Mouse (Mus musculus) hindbrain, embryonic 12.5 days (tissue): ENCODE measurements around the gene Cfap206. TPM values are rescaled to one million over a fixed set of nuclear protein-coding genes. Genes with fewer than 3 reads are reported as not detected.
"Not testable (repeated sequence)": the region's sequence is repeated elsewhere in the genome, so short reads cannot be mapped to it uniquely, and the experiment has no call there.

Source experiments
- ATAC-seq: fragments of 200-750 bp; cut with Nextera tagmentation; 2 replicates; pipeline ENCODE4 v1.8.0; 2017; ENCODE audit warnings: moderate TSS enrichment; ENCODE audit not compliant: low FRiP score
- H3K27ac ChIP-seq: fragments of 300-500 bp; sonication (generic); 2 replicates; pipeline ENCODE4 v1.5.1; 2016; ENCODE audit warnings: mild to moderate bottlenecking
- H3K27me3 ChIP-seq: fragments of 300-500 bp; sonication (generic); 2 replicates; pipeline ENCODE4 v1.6.1; 2016; ENCODE audit warnings: mild to moderate bottlenecking
- H3K36me3 ChIP-seq: fragments of 300-500 bp; sonication (generic); 2 replicates; pipeline ENCODE4 v1.6.1; 2016; ENCODE audit warnings: mild to moderate bottlenecking
- H3K4me1 ChIP-seq: fragments of 300-500 bp; sonication (generic); 2 replicates; pipeline ENCODE4 v1.6.1; 2016
- H3K4me2 ChIP-seq: fragments of 300-500 bp; sonication (generic); replicated peaks from 2 replicates; pipeline ENCODE4 v1.6.1; 2016; ENCODE audit warnings: mild to moderate bottlenecking
- H3K4me3 ChIP-seq: fragments of 300-500 bp; sonication (generic); 2 replicates; pipeline ENCODE4 v1.5.1; 2016; ENCODE audit warnings: mild to moderate bottlenecking
- H3K9ac ChIP-seq: fragments of 300-500 bp; sonication (generic); 2 replicates; pipeline ENCODE4 v1.6.1; 2016; ENCODE audit warnings: mild to moderate bottlenecking, moderate library complexity
- H3K9me3 ChIP-seq: fragments of 300-500 bp; sonication (generic); replicated peaks from 2 replicates; pipeline ENCODE4 v1.6.1; 2016; ENCODE audit warnings: mild to moderate bottlenecking
- WGBS: fragments of 180-500 bp; shearing (Covaris S2); methylation state at CpG from one replicate; pipeline ENCODE4 v1.1.7; 2016; 5-methylcytosine and 5-hydroxymethylcytosine counted together
- polyA plus RNA-seq: library from polyadenylated mRNA; unstranded; fragments of >200 nt; fragmentation: Nextera tagmentation; extraction: Ambion mirVana; gene quantifications from 2 replicates; pipeline ENCODE4 v1.2.1, GENCODE M21; 2016

Gene Cfap206
- polyA plus RNA-seq: 5.2 and 5.3 TPM in 2 replicates

DNA sequence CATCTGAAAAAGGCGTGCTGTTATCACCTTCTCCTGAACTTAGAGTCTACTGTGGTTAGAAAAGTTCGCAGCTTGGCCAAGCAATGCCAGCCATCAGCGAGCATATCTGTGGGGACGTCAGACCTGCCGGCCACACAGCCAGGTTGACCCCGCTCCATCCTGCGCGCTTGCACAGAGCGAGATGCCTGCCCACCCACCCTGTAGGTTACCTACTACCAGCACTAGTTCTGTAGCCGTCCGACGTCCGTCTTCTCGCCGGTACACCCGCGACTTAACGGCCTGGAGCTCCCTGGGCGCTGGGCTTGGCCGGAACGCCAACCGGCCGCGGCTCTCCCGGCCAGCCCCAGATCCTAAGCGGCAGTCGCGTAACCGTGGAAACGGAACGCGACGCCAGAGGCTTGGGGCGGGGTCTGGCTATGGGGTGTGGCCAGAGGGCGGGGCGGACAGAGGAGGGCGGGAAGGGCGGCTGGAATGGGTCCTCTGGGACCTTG, at the start of gene Cfap206:
Gene Cfap206 (minus strand): TSS at position 356 of the 491 bp plus-strand sequence.
- H3K4me1 ChIP-seq: peaks cover 3% of the 10 kb centered on the region; the same call in 1 of the 2 replicates
- peak within 1 kb of the TSS; percentile 43 for H3K4me3 ChIP-seq
- WGBS: 1% methylated on average over 38 of the region's 38 CpGs

DNA sequence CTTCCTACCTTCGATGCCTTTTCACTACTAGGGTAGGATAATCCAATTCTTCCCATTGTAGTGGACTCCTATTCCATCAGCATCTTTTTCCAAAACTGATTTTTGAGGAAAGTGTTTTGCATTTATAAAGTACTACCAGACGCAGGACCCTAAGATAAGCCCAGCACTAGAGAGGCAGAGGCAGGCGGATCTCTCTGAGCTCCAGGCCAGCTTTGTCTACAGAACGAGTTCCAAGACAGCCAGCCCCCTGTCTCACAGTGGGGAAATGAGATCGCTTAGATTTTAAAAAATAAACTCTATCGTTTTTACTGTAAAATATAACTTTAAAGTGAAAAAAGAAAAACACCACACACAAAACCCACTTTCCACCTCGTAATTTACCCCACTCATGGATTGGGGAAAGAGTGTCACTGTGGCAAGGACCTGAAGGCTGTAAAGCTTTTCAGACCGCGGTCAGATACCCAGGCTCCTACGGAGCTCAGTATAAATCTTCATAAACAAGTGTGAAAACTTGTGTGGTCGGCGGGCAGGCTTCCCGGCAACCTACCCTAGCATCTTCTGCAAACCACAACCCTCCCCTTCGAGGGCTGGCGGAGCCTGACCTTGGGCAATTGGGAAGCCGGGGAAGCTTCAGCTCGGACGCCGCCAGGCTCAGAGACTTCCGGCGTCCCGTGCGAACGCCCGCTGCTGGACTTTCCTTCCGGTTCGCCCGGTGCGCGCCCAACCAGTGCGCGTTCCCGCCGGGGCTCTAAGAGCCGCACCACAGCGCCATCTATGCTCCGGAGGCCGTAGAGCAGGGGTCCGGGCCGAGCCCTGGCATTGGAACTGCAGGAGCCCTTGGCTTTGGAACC, 47.9 kb upstream of the Cfap206 start, which contains the start of gene Smim8:
Gene Smim8 (minus strand): TSS at position 747 of the 851 bp plus-strand sequence.
- ATAC-seq: peak; percentile 95
- H3K9ac ChIP-seq: peak within 1 kb of the TSS; percentile 75
- no peaks in the 10 kb centered on the region for H3K36me3 ChIP-seq
- 5% methylated on average over 40 of the region's 40 CpGs for WGBS
- H3K27me3 ChIP-seq: no peaks in the 10 kb centered on the region
- peak within 1 kb of the TSS; percentile 60 for H3K4me2 ChIP-seq
- H3K4me3 ChIP-seq: peak within 1 kb of the TSS; percentile 62
- H3K9me3 ChIP-seq: no peaks in the 10 kb centered on the region
- 0 out of 2 replicates have a peak, but pooled peaks cover 3% of the 10 kb centered on the region for H3K4me1 ChIP-seq
- peak within 1 kb of the TSS; percentile 86 for H3K27ac ChIP-seq

More for the DNA sequence above, at the start of gene Cfap206:
- Histone ChIP-seq H3K9ac (peak within 1 kb of the TSS; percentile 46), H3K27me3 (0 out of 2 replicates have a peak, but pooled peaks cover 2% of the 10 kb centered on the region), H3K4me2 (peak within 1 kb of the TSS; percentile 82), H3K27ac (no peak within 1 kb of the TSS), H3K9me3 (no peaks in the 10 kb centered on the region), H3K36me3 (no peaks in the 10 kb centered on the region)
- peak; percentile 97 for ATAC-seq

DNA sequence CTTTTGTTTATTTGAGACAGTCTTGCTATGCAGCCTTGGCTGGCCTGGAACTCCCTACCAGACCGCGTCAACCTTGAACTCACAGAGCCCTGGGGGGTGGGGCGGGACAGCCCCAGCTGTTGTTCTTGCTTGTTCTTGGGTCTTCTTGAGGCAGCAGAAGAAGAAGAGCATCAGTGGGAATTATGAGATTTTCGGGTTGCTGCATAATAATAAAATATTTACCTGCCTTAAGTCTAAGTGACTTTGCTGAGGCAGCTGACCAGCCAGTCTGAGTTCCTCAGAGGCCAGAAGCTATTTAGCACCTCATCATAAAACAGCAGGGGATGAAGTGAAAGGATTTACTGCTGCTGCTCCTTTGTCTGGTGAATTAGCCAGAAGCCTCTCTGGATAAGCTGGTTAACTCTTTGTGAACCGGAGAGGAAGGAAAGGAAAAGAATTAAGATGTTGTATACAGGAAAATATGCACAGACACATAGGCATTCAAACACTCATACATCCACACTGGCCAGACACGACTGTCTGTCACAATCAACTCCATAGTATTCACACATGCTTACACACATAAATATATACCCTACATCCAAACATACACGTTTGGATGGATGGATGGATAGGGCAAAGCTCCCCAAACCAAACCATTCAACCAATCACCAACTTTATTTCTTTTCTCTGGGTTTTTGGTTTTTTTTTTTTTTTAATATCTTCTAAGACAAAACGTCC, 41.8 kb upstream of the Cfap206 start:
- H3K27me3 ChIP-seq: no peaks in the 10 kb centered on the region
- H3K27ac ChIP-seq: peak overlapping the region; percentile 23; the same call in 1 of the 2 replicates
- no peak overlapping the region for H3K4me3 ChIP-seq
- ATAC-seq: no peak
- no peak overlapping the region for H3K9ac ChIP-seq
- no peaks in the 10 kb centered on the region for H3K9me3 ChIP-seq
- H3K4me2 ChIP-seq: no peak overlapping the region
- peaks cover 12% of the 10 kb centered on the region for H3K36me3 ChIP-seq
- WGBS: 14% methylated on average over 8 of the region's 8 CpGs
- peaks cover 4% of the 10 kb centered on the region; the same call in 1 of the 2 replicates for H3K4me1 ChIP-seq

DNA sequence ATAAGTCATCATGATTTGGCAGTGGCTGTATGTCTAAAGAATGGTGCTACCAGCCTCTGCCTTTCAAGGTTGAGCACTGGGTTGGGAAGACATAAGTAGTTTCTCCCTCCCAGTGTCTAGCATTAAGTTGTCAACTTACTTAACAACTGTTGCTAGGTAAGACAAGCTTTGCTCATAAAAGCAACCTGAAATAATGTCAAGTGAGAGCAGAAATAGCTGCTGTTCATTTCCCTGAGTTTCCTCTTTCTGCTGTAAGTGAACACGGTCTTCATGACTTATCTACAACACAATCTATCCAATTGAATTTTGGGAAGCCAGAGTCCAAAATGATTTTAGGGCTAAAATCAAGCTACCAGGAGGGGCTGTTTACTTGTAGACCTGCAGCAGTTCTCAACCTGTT, 26.2 kb upstream of the Cfap206 start, which contains the start of gene Gm136:
Gene Gm136 (minus strand): TSS at position 101 of the 400 bp plus-strand sequence.
- Histone ChIP-seq H3K9ac (no peak within 1 kb of the TSS), H3K36me3 (no peaks in the 10 kb centered on the region), H3K27me3 (no peaks in the 10 kb centered on the region), H3K9me3 (no peaks in the 10 kb centered on the region), H3K27ac (no peak within 1 kb of the TSS), H3K4me1 (no peaks in the 10 kb centered on the region), H3K4me3 (no peak within 1 kb of the TSS), H3K4me2 (no peak within 1 kb of the TSS)
- WGBS: 87% methylated on average over 1 of the region's 1 CpGs
- ATAC-seq: no peak

DNA sequence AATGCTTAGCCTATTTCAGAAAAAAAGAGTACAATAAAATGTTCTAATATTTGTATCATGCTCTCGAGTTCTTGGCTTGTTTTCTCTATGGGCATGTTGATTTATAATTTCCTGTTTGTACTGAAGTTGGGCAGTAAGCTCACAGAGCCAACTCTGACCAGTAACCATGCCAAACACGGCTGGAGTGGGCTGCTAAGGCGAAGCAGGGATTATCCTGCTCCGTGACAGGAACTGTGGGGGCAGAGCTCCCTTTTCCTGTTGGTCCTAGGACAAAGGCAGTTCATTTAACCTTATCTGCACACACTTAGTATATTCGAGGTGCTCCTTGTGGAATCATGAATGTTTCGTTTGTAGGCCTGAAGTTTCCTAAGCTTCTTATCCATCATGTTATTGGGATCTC, 19.2 kb upstream of the Cfap206 start:
- WGBS: 75% methylated on average over 6 of the region's 6 CpGs
- ATAC-seq: no peak
- H3K27ac ChIP-seq: no peak overlapping the region
- no peak overlapping the region for H3K4me2 ChIP-seq
- no peaks in the 10 kb centered on the region for H3K4me1 ChIP-seq
- no peaks in the 10 kb centered on the region for H3K36me3 ChIP-seq
- H3K9me3 ChIP-seq: no peaks in the 10 kb centered on the region
- no peaks in the 10 kb centered on the region for H3K27me3 ChIP-seq
- no peak overlapping the region for H3K9ac ChIP-seq
- no peak overlapping the region for H3K4me3 ChIP-seq

DNA sequence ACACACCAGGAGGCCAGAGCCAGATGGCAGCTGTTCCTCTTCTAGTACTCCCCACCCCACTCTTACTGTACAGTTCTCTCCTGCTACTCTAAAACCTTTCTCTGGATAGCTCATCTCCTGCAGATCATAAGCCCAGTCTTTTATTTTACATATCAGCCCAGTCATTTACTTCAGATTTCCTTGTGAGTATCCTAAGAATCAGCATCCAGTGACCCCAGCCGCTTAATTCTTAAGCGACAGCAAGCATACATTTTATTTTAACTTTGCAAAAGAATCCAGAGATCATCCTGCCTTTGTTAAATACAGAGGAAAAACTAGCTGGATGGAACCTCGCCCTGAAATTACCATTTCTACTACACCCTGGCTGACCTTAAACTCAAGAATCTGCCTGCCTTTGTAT, 4.5 kb upstream of the Cfap206 start:
- no peak overlapping the region for H3K4me2 ChIP-seq
- H3K9ac ChIP-seq: no peak overlapping the region
- H3K27ac ChIP-seq: no peak overlapping the region
- H3K4me1 ChIP-seq: peaks cover 3% of the 10 kb centered on the region; the same call in 1 of the 2 replicates
- no peak overlapping the region for H3K4me3 ChIP-seq
- no peaks in the 10 kb centered on the region for H3K27me3 ChIP-seq
- WGBS: 72% methylated on average over 3 of the region's 3 CpGs
- no peaks in the 10 kb centered on the region for H3K9me3 ChIP-seq
- no peaks in the 10 kb centered on the region for H3K36me3 ChIP-seq
- ATAC-seq: no peak

DNA sequence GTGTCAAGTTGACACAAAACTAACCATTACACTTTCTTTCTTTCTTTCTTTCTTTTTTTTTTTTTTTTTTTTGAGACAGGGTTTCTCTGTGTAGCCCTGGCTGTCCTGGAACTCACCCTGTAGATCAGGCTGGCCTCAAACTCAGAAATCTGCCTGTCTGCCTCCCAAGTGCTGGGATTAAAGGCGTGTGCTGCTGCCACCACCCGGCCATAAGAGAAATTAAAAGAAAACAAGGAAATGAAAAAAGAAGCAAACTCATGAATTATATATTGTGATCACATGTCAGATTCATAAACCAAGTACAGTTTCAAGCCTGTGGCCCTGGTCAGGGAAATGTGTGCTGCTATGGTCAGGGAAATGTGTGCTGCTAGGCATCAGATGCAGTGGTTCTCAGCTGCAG, 3.4 kb upstream of the Cfap206 start:
- not testable (repeated sequence) for H3K4me2 ChIP-seq, H3K4me3 ChIP-seq, ATAC-seq, H3K27me3 ChIP-seq, H3K27ac ChIP-seq, H3K4me1 ChIP-seq, H3K9me3 ChIP-seq, H3K9ac ChIP-seq, H3K36me3 ChIP-seq
- WGBS: 29% methylated on average over 2 of the region's 2 CpGs

DNA sequence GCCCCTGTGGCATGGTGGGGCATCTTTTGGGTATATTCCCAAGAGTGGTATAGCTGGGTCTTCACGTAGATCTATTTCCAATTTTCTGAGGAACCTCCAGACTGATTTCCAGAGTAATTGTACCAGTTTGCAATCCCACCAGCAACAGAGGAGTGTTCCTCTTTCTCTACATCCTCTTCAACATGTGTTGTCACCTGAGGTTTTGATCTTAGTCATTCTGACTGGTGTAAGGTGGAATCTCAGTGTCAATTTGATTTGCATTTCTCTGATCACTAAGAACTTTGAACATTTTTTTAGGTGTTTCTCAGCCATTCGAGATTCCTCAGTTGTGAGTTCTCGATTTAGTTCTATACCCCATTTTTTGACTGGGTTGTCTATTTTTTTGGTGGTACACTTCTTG, 4.3 kb downstream of the Cfap206 start:
- H3K4me3 ChIP-seq, H3K4me1 ChIP-seq, H3K4me2 ChIP-seq, H3K27me3 ChIP-seq, H3K36me3 ChIP-seq, ATAC-seq, H3K9ac ChIP-seq, H3K9me3 ChIP-seq, H3K27ac ChIP-seq: not testable (repeated sequence)
- WGBS: 92% methylated on average over 3 of the region's 3 CpGs

DNA sequence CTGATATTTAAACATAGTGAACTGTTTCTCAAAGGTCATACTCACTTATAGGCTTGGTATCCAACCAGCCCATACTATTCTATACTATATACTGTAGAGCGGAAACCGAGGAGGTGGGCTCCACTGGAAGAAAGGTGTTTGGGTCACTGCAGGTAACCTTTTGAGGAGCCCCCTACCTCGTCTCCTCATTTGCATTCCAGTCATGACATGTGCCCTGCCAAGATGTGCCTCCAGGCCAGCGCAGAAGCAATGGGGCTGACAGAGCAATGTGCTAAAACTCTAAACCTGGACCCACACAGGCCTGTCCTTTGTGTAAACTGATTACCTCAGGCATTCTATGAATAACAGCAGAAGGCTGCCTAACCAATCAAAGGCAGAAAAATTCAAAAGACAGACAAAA, 5.7 kb downstream of the Cfap206 start:
- Histone ChIP-seq H3K4me3 (no peak overlapping the region), H3K9me3 (peaks cover 4% of the 10 kb centered on the region), H3K36me3 (no peaks in the 10 kb centered on the region), H3K27ac (no peak overlapping the region), H3K9ac (no peak overlapping the region), H3K4me1 (no peaks in the 10 kb centered on the region), H3K27me3 (0 out of 2 replicates have a peak, but pooled peaks cover 2% of the 10 kb centered on the region), H3K4me2 (no peak overlapping the region)
- no peak for ATAC-seq
- WGBS: 61% methylated on average over 4 of the region's 4 CpGs

DNA sequence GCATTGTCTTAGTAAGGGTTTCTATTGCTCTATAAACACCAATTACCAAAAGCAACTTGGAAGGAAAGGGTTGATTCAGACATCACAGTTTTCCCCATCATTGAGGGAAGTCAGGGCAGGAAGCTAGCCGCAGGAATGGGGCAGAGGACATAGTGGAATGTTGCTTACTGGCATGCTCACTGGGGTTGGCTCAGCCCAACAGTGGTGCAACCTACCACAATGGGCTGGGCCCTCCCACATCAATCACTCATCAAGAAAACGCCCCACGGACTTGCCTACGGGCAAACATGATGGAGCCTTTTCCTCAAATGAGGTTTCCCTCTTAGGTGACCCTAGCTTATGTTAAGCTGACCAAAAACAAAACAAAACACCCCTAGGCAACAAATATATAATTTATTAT, 6.8 kb downstream of the Cfap206 start:
- WGBS: 74% methylated on average over 4 of the region's 4 CpGs
- 0 out of 2 replicates have a peak, but pooled peaks cover 2% of the 10 kb centered on the region for H3K27me3 ChIP-seq
- no peak for ATAC-seq
- H3K4me3 ChIP-seq: no peak overlapping the region
- H3K9me3 ChIP-seq: peaks cover 4% of the 10 kb centered on the region
- no peak overlapping the region for H3K27ac ChIP-seq
- H3K9ac ChIP-seq: no peak overlapping the region
- H3K36me3 ChIP-seq: no peaks in the 10 kb centered on the region
- no peak overlapping the region for H3K4me2 ChIP-seq
- no peaks in the 10 kb centered on the region for H3K4me1 ChIP-seq

DNA sequence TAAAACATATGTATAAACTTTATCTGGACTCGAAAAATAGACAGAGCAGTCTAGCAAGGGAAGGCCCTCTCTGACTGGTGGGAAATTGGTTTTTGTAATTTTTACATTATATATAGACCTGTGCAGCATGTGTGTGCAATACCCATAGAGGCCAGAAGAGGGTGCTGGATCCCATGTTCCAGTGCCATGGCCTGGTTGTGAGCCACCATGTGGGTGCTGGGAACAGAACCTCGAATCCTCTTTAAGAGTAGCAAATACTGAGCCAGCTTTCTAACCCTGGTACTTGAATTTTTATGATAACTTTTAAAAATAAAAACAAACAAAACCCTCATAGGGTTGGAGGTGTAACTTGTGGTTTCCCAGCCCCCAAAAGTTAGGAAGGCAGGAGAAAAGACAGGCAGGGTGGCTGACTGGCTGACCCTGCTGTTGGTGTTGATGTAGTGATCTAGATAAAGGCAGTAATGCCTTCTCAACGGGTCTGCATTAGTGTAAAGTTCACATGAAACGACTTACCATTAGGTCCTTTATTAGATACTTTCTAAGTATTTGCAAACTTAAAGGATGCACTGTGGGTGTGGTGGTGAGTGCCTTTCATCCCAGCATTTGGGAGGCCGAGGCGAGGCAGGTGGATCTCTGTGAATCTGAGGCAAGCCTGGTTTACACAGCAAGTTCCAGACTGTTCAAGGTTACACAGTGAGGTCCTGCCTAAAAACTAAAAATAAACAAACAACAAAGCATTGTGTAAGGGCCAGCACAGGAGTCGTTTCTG, 9.7 kb downstream of the Cfap206 start:
- Histone ChIP-seq H3K27me3 (no peaks in the 10 kb centered on the region), H3K27ac (no peak overlapping the region), H3K4me3 (no peak overlapping the region), H3K9me3 (peaks cover 4% of the 10 kb centered on the region), H3K4me1 (no peaks in the 10 kb centered on the region), H3K9ac (no peak overlapping the region), H3K4me2 (no peak overlapping the region), H3K36me3 (no peaks in the 10 kb centered on the region)
- no peak for ATAC-seq
- WGBS: 94% methylated on average over 7 of the region's 7 CpGs
